ENCODE assay signal across 8 mouse cellular contexts in the genomic region with DNA sequence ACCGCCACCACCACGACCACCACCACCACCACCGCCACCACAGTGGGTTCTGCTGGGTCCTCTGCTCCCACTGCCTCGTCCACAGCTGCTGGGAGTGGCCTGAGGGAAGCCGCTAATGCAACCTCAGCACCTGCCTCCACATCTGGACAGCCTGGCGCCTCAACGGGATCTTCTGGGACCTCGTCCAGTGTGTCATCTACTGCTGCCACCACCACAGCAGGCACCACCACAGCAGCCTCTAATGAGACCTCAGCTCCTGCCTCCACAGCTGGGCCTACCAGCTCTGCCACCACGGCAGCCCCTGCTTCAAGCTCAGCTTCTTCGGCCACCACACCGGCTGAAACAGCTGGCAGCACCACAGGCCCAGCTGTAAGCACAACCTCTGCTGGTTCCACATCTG.
DNase-seq lines count a peak whose midpoint lies in the region.
"Not testable (repeated sequence)": the region's sequence is repeated elsewhere in the genome, so short reads cannot be mapped to it uniquely, and the experiment has no call there.

No protein-coding gene starts in this region.

- intact Hi-C loops in gastrocnemius, postnatal 36 days (cut with DNase I), result not testable (repeated sequence)

- DNase-seq in adrenal gland, adult 18-20 months (ENCODE audit: low spot score in 2 of 2), result peak; percentile 25 to 58
- DNase-seq in cerebellum, postnatal 10 days, result peak; percentile 18 to 43
- peak; percentile 44 to 56 for DNase-seq in gastrocnemius, postnatal 36 days
- DNase-seq in kidney, adult 8-10 months, result peak; percentile 22 to 31
- DNase-seq in layer of hippocampus, postnatal 36 days, result peak; percentile 24 to 37
- peak; percentile 48 for DNase-seq in lung, postnatal 25 days (ENCODE audit: low spot score)
- DNase-seq in right cerebral cortex, postnatal 4 days, result peak; percentile 33
- peak; percentile 5 to 48 for DNase-seq in urinary bladder, adult 18-20 months (ENCODE audit: low spot score in 2 of 2)

Comparison
In these comparisons a context has a peak if more than half of its experiments do, and no peak if none do; other contexts are left out.
1. Peak in every context shown above with its lines: DNase-seq.